Mouse (Mus musculus) megakaryocyte, embryonic 14.5 days (primary cell): ENCODE measurements at regions not wholly inside any gene's neighbourhood (a gene's known extent, or its start where the extent isn't known, plus 50 kb on each side); places are given as distances from the start of the nearest gene placed in this dataset.

ENCODE experiments used
- FLI1 ChIP-seq: IDR thresholded peaks from 2 replicates; pipeline ENCODE4 v1.6.1; 2012; ENCODE audit warnings: low read length, inconsistent platforms, mixed read lengths
- GATA1 ChIP-seq: IDR thresholded peaks from 3 replicates; pipeline ENCODE4 v1.6.1; 2012; ENCODE audit warnings: mixed read lengths, low read length, inconsistent platforms, borderline replicate concordance

DNA sequence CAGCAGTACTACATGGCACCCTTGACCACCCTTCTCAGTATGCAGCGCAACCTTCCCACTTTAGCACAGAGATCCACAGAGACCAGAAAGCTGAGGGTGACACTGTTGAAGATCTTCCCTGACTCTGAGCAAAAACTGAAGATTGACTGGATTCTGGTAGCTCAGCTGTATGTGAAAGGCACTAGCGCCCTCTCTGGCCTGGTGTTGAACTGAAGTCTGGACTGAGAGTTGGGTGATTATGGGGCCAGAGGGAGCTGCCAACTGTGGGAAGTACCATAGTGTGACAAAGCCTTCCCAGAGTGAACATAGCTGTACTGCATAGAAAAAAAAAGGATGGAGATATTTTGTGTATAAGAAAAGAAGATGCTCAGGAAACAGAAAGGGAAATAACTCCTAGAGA is 173.3 kb upstream of the Ppp6c start:
- TF ChIP-seq GATA1 (no peak), FLI1 (no peak)
